Mouse (Mus musculus) intestine, embryonic 16.5 days (tissue): ENCODE results near the gene Ctcfl. TPM values are rescaled to one million over a fixed set of nuclear protein-coding genes. Genes with fewer than 3 reads are reported as not detected.

ENCODE experiments used
- ATAC-seq: fragments of 200-750 bp; cut with Nextera tagmentation; 2 replicates; pipeline ENCODE4 v1.8.0; 2017; ENCODE audit warnings: moderate TSS enrichment, moderate library complexity
- H3K27ac ChIP-seq: fragments of 300-500 bp; sonication (generic); 2 replicates; pipeline ENCODE4 v1.5.1; 2014; ENCODE audit warnings: mild to moderate bottlenecking, low read length
- H3K27me3 ChIP-seq: fragments of 300-500 bp; sonication (generic); replicated peaks from 2 replicates; pipeline ENCODE4 v1.6.1; 2014; ENCODE audit warnings: low read length, control low read depth, mixed read lengths; ENCODE audit not compliant: control insufficient read depth, insufficient read depth
- H3K36me3 ChIP-seq: fragments of 300-500 bp; sonication (generic); 2 replicates; pipeline ENCODE4 v1.6.1; 2014; ENCODE audit warnings: low read length, control low read depth; ENCODE audit not compliant: control insufficient read depth, insufficient read depth
- H3K4me1 ChIP-seq: fragments of 300-500 bp; sonication (generic); 2 replicates; pipeline ENCODE4 v1.6.1; 2014; ENCODE audit warnings: low read length, control low read depth, mixed read lengths; ENCODE audit not compliant: control insufficient read depth, insufficient read depth
- H3K4me2 ChIP-seq: fragments of 300-500 bp; sonication (generic); 2 replicates; pipeline ENCODE4 v1.6.1; 2014; ENCODE audit warnings: low read depth, low read length, control low read depth
- H3K4me3 ChIP-seq: fragments of 300-500 bp; sonication (generic); 2 replicates; pipeline ENCODE4 v1.5.1; 2014; ENCODE audit warnings: mild to moderate bottlenecking, low read length
- H3K9ac ChIP-seq: fragments of 300-500 bp; sonication (generic); 2 replicates; pipeline ENCODE4 v1.6.1; 2014; ENCODE audit warnings: low read depth, low read length
- H3K9me3 ChIP-seq: fragments of 300-500 bp; sonication (generic); 2 replicates; pipeline ENCODE4 v1.6.1; 2016; ENCODE audit warnings: low read length, control low read depth; ENCODE audit not compliant: control insufficient read depth
- WGBS: fragments of 180-500 bp; shearing (Covaris S2); extraction: QIAGEN DNeasy Blood & Tissue Kit; methylation state at CpG from one replicate; pipeline ENCODE4 v1.1.7; 2014; 5-methylcytosine and 5-hydroxymethylcytosine counted together
- polyA plus RNA-seq: library from polyadenylated mRNA; unstranded; fragments of >200 nt; fragmentation: Nextera tagmentation; extraction: Ambion mirVana; gene quantifications from 2 replicates; pipeline ENCODE4 v1.2.1, GENCODE M21; 2015

The Ctcfl gene
- polyA plus RNA-seq: 0.22 and 0.23 TPM in 2 replicates

GRCm38 (mm10) chr2:173119023-173119944 lies at the start of gene Ctcfl:
Ctcfl (minus strand) TSS chr2:173119525.
- H3K27ac ChIP-seq: no peak within 1 kb of the TSS
- H3K9ac ChIP-seq: no peak within 1 kb of the TSS
- no peaks in the 10 kb centered on the region for H3K36me3 ChIP-seq
- 0 out of 2 replicates have a peak, but pooled peaks cover 2% of the 10 kb centered on the region for H3K27me3 ChIP-seq
- ATAC-seq: peak; percentile 26; the same call in 1 of the 2 replicates
- 89% methylated on average over 35 of the region's 35 CpGs for WGBS
- no peaks in the 10 kb centered on the region for H3K4me1 ChIP-seq
- no peak within 1 kb of the TSS for H3K4me3 ChIP-seq
- no peaks in the 10 kb centered on the region for H3K9me3 ChIP-seq
- no peak within 1 kb of the TSS for H3K4me2 ChIP-seq

DNA sequence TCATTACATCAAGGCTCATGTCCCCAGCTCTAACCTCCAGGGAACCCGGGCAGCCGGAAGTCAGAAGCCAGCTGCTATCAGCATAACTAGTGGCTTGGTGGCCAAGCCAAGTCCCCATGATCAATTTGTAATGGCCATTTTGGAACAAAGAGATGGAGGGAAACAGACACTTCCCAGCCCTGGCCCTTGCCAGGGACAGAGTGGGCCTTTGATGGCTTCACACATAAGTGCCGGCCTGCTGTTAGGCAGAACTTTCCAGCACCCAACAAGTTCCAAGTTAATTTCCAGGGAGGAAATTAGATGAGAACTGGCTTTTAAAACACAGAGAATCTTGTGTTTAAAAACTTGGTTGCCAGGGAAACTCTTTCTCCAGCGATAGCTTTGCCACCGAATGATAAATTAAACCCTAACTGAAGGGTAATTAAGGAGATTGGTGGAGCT lies 49.1 kb upstream of the Ctcfl start:
- Histone ChIP-seq H3K4me1 (peaks cover 31% of the 10 kb centered on the region), H3K27ac (no peak overlapping the region), H3K36me3 (no peaks in the 10 kb centered on the region), H3K4me2 (no peak overlapping the region), H3K27me3 (no peaks in the 10 kb centered on the region), H3K9me3 (no peaks in the 10 kb centered on the region), H3K4me3 (no peak overlapping the region), H3K9ac (no peak overlapping the region)
- no peak for ATAC-seq
- WGBS: 51% methylated on average over 5 of the region's 5 CpGs

DNA sequence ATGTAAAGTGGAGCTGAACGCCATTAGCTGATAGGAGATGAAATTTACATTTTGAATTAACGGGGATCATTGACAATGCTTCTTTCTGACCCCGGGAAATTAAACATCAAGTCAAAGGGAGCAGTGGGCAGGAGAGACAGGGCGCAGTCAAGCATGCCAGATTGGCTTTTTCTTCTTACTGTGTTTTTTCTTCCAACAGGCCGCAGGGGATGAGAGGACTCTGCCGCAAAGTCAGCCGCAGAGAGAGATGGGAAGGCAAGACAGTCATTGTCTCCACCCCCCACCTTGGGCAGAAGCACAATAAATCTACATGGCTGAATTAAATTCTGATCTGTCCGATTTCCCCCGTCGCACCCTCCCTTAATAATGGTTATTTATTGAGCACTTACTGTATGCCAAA lies 46.0 kb upstream of the Ctcfl start:
- no peak for ATAC-seq
- Histone ChIP-seq H3K4me1 (peaks cover 14% of the 10 kb centered on the region; the same call in 1 of the 2 replicates), H3K4me2 (no peak overlapping the region), H3K27me3 (no peaks in the 10 kb centered on the region), H3K9ac (no peak overlapping the region), H3K27ac (no peak overlapping the region), H3K4me3 (no peak overlapping the region), H3K36me3 (no peaks in the 10 kb centered on the region), H3K9me3 (no peaks in the 10 kb centered on the region)
- WGBS: 84% methylated on average over 10 of the region's 10 CpGs

DNA sequence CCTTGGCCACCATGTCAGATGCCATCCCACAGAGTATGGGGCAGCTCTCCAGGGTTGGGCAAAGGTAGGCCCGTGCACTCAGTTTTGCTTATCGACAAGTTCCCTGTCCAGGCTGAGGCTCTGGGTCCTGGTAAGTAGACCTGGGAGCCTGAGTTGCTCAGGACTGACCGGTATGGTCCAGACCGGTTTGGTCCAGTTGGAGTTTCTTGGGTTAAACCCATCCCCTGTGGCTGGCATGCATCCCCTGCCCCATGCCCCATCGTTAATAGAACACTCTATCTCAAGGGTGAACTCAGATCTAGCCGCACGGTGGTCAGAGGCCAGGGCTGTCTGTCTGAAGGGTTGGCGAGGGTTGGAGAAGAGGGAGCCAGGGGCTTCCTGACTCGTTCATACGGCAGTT lies 45.6 kb upstream of the Ctcfl start:
- Histone ChIP-seq H3K4me2 (no peak overlapping the region), H3K9ac (no peak overlapping the region), H3K9me3 (no peaks in the 10 kb centered on the region), H3K27ac (no peak overlapping the region), H3K36me3 (no peaks in the 10 kb centered on the region), H3K4me1 (peaks cover 14% of the 10 kb centered on the region; the same call in 1 of the 2 replicates), H3K27me3 (no peaks in the 10 kb centered on the region), H3K4me3 (no peak overlapping the region)
- ATAC-seq: no peak
- WGBS: 87% methylated on average over 10 of the region's 10 CpGs

GRCm38 (mm10) chr2:173164358-173164757 lies 45.0 kb upstream of the Ctcfl start:
- ATAC-seq: no peak
- Histone ChIP-seq H3K27ac (no peak overlapping the region), H3K4me2 (no peak overlapping the region), H3K27me3 (no peaks in the 10 kb centered on the region), H3K4me1 (peaks cover 19% of the 10 kb centered on the region), H3K4me3 (no peak overlapping the region), H3K36me3 (no peaks in the 10 kb centered on the region), H3K9ac (no peak overlapping the region), H3K9me3 (no peaks in the 10 kb centered on the region)
- 51% methylated on average over 2 of the region's 2 CpGs for WGBS

- Histone ChIP-seq H3K36me3 (no peaks in the 10 kb centered on the region), H3K4me1 (peaks cover 22% of the 10 kb centered on the region), H3K4me3 (no peak overlapping the region), H3K9ac (no peak overlapping the region), H3K27me3 (no peaks in the 10 kb centered on the region), H3K27ac (no peak overlapping the region), H3K9me3 (no peaks in the 10 kb centered on the region), H3K4me2 (no peak overlapping the region)
- ATAC-seq: no peak
- WGBS: 66% methylated on average over 8 of the region's 8 CpGs
Measured at GRCm38 (mm10) chr2:173163380-173163779, 44.1 kb upstream of the Ctcfl start.

- peak overlapping the region; percentile 53 for H3K9ac ChIP-seq
- peak; percentile 94 for ATAC-seq
- no peak overlapping the region for H3K4me3 ChIP-seq
- no peaks in the 10 kb centered on the region for H3K36me3 ChIP-seq
- peaks cover 26% of the 10 kb centered on the region for H3K4me1 ChIP-seq
- H3K27me3 ChIP-seq: no peaks in the 10 kb centered on the region
- peak overlapping the region; percentile 38 for H3K4me2 ChIP-seq
- H3K27ac ChIP-seq: peak overlapping the region; percentile 97
- 19% methylated on average over 24 of the region's 24 CpGs for WGBS
- no peaks in the 10 kb centered on the region for H3K9me3 ChIP-seq
Measured at GRCm38 (mm10) chr2:173159354-173160311, 40.3 kb upstream of the Ctcfl start.

GRCm38 (mm10) chr2:173158390-173159055 lies 39.2 kb upstream of the Ctcfl start:
- Histone ChIP-seq H3K4me2 (no peak overlapping the region), H3K27me3 (no peaks in the 10 kb centered on the region)
- WGBS: 88% methylated on average over 19 of the region's 19 CpGs

More at GRCm38 (mm10) chr2:173158390-173159055, 39.2 kb upstream of the Ctcfl start:
- no peaks in the 10 kb centered on the region for H3K36me3 ChIP-seq
- no peak overlapping the region for H3K9ac ChIP-seq
- peaks cover 26% of the 10 kb centered on the region for H3K4me1 ChIP-seq
- H3K27ac ChIP-seq: peak overlapping the region; percentile 35; the same call in 1 of the 2 replicates
- no peaks in the 10 kb centered on the region for H3K9me3 ChIP-seq
- ATAC-seq: no peak
- no peak overlapping the region for H3K4me3 ChIP-seq
